Mouse (Mus musculus) layer of hippocampus, adult 9-11 months (tissue): Measurements from ENCODE around the gene Pld5.

Source experiments
- DNase-seq: peaks from one replicate; pipeline ENCODE4 v3.0.0; 2022

The Pld5 gene

GRCm38 (mm10) chr1:176274667-176275610 is at the start of gene Pld5:
TSS of gene Pld5 (minus strand) at chr1:176275312.
- DNase-seq, result peak; percentile 5

- peak; percentile 9 for DNase-seq
These were observed 40.0 kb upstream of the Pld5 start for GRCm38 (mm10) chr1:176315063-176315462.

DNA sequence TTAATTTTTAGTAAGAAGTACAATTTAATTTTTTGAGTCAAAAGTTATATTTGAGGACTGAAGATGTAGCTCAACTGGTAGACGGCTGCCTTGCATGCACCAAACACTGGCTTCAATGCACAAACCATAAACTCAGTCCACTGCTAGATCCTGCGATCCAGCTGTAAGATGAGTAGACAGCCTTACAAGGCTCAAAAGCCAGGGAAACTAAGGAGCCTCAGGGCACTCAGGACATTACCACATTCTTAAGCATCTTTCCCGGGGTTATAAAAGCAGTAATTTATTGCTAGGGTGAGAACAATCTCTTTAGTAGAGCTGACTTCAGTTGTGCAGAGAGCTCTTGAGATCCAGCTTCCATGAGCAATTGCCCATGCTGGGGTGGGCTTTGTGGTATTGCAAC is 35.1 kb upstream of the Pld5 start:
- no peak for DNase-seq

- DNase-seq, result no peak
These were observed 14.3 kb upstream of the Pld5 start for GRCm38 (mm10) chr1:176289396-176289795.

DNA sequence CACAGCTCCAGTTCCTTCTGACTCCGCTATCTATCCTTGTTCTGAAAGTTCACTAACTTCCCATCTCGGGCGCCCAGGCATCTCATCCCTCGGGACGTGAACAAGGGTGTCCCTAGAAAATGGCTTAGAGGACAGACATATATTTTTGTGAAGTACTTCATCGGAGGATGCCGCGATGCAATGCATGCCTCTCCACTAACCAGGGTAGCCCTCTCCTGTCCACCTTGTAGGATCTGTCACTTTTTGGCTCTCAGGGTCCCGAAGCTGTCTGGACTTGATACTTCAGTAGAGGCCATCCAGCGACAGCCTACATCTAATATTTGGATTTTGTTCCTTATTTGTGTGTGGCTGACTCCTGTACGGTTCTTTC is 484 bp upstream of the Pld5 start:
- no peak for DNase-seq

- DNase-seq, result no peak
These were observed 26.4 kb downstream of the Pld5 start for GRCm38 (mm10) chr1:176248717-176249030.

DNA sequence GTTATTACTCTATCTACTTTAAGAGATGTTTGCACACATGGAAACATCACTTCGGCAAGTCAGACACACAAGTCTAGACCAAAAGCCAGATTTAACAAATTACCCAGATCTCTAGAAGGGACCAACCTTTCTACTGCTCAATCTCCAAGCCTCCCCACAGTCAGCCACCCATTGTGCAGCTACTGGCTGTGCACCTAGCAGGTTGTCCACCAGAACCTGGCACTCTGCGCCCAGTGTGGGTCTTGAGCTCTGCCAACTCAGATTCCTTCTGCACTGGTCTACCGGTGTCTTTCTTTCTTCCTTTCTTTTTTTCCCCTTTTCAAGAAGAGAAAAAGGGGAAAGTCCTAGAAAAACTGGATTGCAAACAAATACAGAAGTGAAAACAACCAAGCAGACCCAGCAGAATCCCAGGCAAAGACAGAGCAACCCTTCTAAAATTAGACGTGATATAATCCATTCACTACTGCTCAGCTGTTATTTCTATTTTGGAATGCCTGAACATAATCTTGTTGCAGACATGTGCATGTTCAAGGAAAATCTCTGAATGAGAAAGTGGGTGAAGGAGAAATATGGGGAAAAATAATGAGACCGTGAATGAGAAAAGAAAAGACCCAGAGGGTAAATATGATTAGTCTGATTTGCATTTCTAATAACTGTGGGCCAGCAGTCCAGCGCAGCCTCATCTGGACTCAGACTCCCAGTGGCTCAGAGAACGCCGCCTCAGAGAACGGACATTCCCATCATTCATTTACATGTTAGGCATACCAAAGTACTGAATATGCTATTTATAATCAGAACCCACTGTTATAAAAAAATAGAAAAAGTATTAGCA is 27.0 kb downstream of the Pld5 start:
- no peak for DNase-seq

DNA sequence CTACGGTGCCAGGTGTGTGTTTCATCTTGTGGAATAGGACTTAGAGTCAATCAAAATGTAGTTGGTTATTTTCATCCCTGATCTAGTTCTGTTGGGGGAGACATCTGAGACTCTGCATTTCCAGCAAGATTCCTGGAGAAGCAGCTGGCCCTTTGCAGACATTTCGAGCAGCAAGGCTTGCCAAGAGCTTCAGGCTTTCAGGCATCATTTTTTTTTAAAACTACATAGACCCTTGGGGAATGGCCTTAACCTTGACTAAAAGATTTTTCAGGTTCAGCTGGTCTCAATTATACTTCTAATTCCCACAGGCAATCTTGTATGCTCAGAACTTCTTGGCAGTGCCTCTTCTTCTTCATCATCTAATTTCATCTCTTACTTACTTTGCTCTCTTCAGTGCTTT is 35.9 kb downstream of the Pld5 start:
- DNase-seq, result no peak

DNA sequence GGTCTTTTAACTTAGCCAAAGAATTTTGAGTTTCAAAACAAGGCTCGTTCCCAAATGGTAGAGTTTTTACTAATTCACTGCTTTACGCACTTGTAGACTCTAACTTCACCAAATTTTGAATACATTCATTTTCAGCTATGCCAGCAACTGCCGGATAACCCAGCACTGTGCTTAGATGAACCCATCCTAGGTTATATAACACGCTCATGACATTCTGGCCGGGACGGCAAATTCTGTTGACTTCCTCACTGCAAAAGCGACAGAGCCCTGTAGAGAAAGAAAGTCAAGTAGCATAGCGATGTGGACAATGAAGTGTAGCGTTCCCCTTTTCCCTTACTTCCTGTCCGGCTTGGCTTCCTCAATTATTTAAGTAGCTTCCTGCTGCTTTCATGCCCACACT is 51.3 kb downstream of the Pld5 start:
- peak; percentile 14 for DNase-seq

GRCm38 (mm10) chr1:176223196-176223595 is 51.9 kb downstream of the Pld5 start:
- DNase-seq, result peak; percentile 53

- no peak for DNase-seq
These were observed 56.9 kb downstream of the Pld5 start for GRCm38 (mm10) chr1:176218217-176218616.

- no peak for DNase-seq
These were observed 61.4 kb downstream of the Pld5 start for GRCm38 (mm10) chr1:176213645-176214221.

GRCm38 (mm10) chr1:176212922-176213644 is 62.0 kb downstream of the Pld5 start:
- no peak for DNase-seq

- no peak for DNase-seq
These were observed 64.3 kb downstream of the Pld5 start for GRCm38 (mm10) chr1:176210803-176211202.

- no peak for DNase-seq
These were observed 67.1 kb downstream of the Pld5 start for GRCm38 (mm10) chr1:176208014-176208413.

DNA sequence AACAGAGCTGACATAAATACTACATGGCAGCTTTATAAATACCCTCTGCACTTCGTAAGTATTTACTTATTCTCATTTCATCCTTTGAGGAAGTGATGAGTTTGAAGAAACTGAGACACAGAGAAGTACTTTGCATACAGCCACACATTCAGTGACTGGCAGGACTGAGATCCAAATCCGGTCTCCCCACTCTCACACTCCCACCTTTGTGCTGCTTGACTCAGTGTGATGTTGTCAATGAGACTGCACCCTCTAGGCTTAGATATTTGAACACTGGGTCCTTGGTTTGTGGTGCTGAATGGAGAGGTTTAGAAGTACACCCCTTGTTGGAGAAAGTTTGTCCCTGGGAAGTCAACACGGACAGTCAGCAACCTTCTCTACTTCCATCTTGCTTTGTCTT is 72.8 kb downstream of the Pld5 start:
- DNase-seq, result no peak

GRCm38 (mm10) chr1:176197036-176197766 is 77.9 kb downstream of the Pld5 start:
- DNase-seq, result no peak

DNA sequence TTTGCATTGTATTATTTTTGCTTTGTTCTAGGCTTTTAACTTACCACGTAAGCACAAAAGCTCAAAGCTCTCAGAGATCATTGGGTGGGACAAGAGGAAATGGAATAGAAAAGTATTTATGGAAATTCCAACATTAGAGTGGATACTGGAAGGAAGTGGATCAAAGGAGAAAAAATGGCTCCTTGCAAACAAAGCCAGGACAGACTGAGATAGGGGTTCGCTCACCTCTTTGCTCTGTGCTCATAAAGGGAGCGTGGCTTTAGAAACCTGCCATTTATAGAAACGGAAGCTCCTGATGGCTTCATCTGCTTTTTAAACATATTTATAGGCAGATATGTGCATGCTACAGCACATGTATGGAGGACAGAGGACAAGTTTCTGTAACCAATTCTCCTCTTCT is 78.8 kb downstream of the Pld5 start:
- DNase-seq, result no peak

- DNase-seq, result no peak
These were observed 80.4 kb downstream of the Pld5 start for GRCm38 (mm10) chr1:176194727-176195126.

DNA sequence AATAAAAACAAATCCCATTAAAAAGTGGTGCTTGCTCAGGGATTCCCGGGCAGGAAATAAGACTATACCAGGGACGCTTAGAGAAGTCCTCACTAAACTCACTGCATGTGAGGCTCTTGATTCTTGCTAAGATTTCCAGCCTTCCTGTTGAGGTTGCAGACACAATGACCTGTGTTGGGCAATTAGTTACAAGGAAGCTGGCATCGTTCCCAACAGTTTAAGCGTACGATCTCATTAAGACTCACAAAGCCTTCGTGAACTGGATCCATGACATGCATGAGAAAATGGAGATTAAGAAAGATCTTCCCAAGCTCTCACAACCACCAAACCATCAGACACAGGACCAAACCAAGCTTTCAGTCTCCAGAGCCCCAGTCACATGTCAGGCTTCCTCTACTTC is 91.1 kb downstream of the Pld5 start:
- DNase-seq, result no peak

DNA sequence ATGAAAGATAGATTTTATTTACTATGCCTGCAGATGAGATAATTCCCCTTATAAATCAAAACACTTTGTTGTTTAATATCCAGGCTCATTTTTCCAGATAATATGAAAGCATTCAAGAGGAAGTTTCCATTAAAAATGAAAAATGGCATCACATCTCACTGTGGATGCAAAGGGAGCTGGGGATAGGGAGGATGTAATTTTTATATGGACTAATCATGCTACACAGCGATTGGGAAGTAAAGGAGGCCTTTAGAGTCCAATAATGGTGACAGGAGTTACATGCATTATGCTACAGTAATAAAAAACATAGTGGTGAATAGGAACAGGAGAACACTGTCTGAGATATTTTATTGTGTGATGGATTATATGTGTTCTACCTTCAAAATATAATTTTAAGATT is 100.1 kb downstream of the Pld5 start:
- DNase-seq, result no peak

GRCm38 (mm10) chr1:176167784-176168183 is 107.3 kb downstream of the Pld5 start:
- DNase-seq, result no peak
